Mouse (Mus musculus): ENCODE measurements around the gene Agtpbp1. TPM values are rescaled to one million over a fixed set of nuclear protein-coding genes. Genes with fewer than 3 reads are reported as not detected.

Agtpbp1 gene
- total RNA-seq, 2 experiments from 2014 or later: 353 to 356 TPM

DNA sequence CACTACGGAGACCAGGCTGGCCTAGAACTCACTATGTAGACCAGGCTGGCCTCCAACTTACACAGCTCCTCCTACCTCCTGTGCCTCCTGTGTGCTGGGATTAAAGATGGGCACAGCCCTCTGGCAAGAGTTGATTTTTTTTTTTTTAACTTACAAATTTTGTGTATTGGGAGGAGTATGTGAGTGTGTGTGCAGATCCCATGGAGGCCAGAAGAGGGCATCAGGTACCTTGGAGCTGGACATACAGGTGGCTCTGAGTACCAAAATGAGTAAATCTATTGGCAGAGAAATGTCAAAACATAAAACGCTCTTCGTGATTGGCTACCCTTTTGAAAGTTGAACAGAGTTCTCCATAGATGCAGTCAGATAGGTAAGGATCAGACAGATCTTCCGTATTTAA lies 4.1 kb downstream of the Agtpbp1 start:
- no peak for DNase-seq (ENCODE audit: low spot score in 2 of 2)

- peak; percentile 76 to 86 for DNase-seq (ENCODE audit: low spot score in 2 of 2)
Observed at GRCm38 (mm10) chr13:59572549-59572948, 12.5 kb downstream of the Agtpbp1 start.

DNA sequence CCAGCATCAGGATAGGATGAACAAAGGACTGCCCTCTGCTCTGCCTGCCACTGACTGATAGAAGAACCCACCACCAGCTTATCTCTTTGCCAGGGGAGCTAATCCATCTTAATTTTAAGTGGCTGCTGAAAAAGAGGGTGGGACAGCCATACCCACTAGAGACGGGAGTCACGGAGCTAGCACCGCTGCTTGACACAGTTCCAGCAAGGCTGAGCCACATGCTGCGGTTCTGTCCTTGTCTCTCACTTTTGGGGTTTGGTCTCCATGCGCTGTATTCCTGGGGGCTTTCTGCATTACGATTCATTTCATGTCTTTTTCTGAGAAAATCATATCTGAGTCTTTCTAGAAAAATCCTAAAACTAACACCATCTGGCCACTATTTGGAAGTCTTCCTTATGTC lies 13.9 kb downstream of the Agtpbp1 start:
- no peak for DNase-seq (ENCODE audit: low spot score in 2 of 2)

GRCm38 (mm10) chr13:59565945-59566520 lies 19.0 kb downstream of the Agtpbp1 start:
- no peak for DNase-seq (ENCODE audit: low spot score in 2 of 2)

GRCm38 (mm10) chr13:59564923-59565322 lies 20.1 kb downstream of the Agtpbp1 start:
- no peak for DNase-seq (ENCODE audit: low spot score in 2 of 2)

- DNase-seq (ENCODE audit: low spot score in 2 of 2): no peak
Observed at GRCm38 (mm10) chr13:59564505-59564904, 20.5 kb downstream of the Agtpbp1 start.

DNA sequence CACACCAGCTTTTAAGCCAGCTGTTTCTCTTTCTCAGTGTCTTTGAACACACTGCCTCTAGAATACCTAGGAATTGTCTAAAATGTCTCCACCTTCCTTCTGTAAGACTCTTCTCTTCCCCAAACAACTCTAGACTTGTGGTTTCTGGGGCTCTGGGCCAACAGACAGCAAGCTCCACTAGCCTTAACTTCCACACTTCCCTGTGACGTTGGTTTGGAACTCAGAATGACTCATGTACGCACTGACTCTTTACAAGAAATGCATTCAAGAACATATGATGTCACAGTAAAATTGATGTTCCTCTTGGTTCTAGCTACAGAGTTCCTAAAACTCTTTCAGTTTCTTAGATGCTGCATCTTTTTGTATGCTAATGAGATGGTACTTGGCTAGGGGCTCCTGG lies 22.6 kb downstream of the Agtpbp1 start:
- DNase-seq (ENCODE audit: low spot score in 2 of 2): no peak

GRCm38 (mm10) chr13:59558776-59559175 lies 26.3 kb downstream of the Agtpbp1 start:
- no peak for DNase-seq (ENCODE audit: low spot score in 2 of 2)

DNA sequence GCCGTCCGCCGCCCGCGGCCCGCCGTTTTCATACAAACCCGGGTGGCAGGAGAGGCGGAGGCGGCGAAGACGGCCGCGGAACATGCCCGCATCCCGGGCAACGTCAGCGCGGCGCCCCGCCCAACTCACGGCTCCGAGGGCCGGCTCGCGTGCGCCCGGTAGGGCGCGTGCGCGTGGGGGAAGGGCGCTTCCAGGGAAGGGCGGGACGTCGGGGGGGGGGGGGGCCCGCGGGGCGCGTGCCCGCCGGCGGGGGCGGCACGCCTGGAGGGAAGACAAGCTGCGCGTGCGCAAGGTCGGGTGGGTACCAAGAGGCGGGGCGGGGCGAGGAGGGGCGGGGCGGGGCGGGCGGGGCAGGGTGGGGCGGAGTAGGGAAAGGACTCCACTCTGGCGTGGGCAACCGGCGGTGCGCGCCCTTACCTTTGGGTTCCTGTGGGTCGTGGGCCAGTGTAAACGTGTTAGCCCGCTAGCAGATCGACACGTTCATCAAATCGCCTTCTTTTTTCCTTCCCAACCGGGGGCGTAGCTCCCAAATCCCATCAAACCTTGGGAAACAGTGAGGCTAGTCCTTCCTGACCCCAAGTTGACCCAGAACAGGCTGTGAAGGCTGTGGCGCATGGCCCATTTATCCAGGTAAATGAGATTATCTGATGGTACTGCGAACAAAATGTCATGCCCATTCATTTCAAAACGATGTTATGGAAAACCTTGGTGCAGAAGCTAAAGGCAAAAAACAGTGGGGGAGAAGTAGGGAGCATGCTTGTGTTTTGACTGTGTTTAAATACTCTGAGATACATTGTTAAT lies 27.6 kb downstream of the Agtpbp1 start:
- DNase-seq (ENCODE audit: low spot score in 2 of 2): peak; percentile 85 to 91

DNA sequence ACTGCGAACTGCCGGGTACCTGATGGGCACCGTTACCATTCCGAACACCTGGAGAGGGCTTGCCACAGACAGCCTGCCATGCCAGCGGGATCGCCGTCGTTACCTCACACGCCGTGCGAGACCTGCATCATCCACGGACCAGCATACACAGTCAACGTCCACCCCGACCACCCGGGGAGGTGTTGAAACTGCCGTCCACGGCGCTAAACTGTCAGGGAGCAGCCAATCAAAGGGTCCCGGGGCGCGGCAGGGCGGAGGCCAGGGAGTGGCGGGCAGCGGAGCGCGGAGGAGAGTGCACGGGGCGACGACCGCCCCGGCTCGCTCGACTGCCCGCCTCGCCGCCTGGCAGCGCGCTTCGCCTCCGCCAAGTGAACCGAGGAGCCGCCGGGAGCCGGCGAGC lies 28.4 kb downstream of the Agtpbp1 start:
- DNase-seq (ENCODE audit: low spot score in 2 of 2): peak in 1 of 2 experiments; percentile 41

DNA sequence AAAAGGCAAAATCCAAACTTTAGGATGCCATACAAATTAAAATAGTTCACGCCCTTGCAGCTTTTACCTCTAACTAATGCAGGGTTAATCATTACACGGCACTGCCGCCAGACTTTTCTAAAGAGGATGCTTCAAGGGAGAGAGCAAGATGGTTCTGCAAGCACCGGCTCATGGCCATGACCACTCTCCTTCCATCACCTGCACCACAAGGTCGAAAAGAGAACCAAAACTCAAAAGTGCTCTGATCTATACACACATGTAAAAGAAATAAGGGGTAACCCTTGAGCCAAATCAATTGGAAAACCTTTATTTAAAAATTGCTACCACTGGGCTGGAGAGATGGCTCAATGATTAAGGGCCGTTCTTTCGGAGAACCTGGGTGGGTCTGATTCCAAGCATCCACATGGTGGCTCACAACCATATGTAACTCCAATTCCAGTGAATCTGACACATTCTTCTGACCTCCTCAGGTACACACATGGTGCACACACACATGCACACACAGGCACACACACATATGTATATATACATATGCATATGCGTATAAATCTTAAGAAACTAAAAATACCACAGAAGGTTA lies 29.3 kb downstream of the Agtpbp1 start:
- DNase-seq (ENCODE audit: low spot score in 2 of 2): no peak

DNA sequence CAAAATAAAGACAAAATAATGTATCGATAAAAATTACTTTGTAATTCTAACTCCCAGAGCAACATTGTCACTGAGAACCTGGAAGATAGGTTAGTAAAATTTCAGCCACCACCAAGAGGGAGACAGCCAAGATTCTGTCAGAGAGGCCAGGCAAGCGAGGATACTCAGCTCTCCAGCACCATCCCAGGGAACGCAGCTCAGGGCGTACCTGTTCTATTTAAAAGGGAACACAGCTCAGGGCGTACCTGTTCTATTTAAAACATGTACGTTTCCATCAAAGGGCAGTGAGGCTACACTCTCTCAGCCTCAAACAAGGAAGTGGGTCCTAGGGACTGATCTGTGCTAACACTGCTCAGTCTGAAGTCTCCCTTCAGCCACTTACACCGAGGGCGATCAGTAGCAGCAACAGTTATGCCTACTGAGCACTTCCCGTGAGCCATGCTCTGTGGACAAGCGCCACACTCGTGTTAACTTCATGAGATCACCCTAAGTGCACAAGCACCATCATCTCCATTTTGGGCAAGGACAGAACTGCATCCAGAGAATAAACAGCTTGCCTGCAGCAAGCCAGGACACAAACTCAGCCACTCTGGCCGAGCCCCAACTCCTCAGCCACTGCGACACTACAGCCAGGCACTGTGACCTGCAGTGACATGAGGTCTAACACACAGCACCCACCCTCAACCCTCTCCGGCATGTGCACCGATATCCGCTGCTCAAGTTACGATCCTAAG lies 30.1 kb downstream of the Agtpbp1 start:
- DNase-seq (ENCODE audit: low spot score in 2 of 2): no peak

GRCm38 (mm10) chr13:59552751-59553150 lies 32.3 kb downstream of the Agtpbp1 start:
- DNase-seq (ENCODE audit: low spot score in 2 of 2): no peak

GRCm38 (mm10) chr13:59552286-59552685 lies 32.7 kb downstream of the Agtpbp1 start:
- no peak for DNase-seq (ENCODE audit: low spot score in 2 of 2)

DNA sequence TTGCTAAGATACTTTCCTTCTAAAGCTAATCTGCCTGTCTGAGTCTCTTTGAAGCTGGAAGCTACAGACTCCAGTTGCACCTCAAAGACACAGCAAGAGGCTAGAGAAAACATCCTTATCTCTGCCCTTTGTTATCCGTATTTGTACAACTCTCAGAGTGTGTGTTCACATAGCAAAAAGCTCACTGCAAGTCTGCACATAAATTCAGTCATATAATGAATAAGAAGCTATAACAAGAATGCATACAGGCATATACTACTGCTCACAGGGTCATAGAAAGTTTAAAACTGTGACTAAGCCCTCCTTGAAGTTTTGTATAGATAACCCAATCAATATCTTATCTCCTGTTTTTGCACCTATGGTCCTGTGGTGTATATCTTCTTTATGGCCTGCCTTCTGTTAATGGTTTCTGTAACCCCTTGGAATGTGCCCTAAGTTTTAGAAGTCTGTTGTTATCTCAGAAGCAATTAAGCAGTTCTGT lies 35.7 kb downstream of the Agtpbp1 start:
- no peak for DNase-seq (ENCODE audit: low spot score in 2 of 2)

DNA sequence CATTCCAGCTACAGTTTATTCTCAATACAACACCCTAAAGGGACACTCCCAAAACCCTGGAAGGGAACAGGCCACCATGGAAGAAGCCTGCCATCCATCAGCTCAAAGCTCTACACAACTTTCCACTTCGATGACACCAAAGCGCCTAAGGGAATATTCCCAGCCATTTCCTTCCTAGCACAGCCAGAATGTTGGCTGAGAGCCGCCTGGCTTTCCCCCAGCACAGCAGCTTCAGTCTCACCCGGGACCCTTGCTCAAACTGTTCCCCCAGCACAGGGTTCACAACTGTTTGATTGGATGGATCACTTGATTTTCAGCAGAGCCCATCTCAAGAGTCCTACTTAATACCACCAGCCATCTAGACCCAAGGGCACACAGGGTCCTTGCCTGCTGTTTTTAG lies 37.3 kb downstream of the Agtpbp1 start:
- DNase-seq (ENCODE audit: low spot score in 2 of 2): no peak

- DNase-seq (ENCODE audit: low spot score in 2 of 2): no peak
Observed at GRCm38 (mm10) chr13:59547091-59547490, 37.9 kb downstream of the Agtpbp1 start.

- DNase-seq (ENCODE audit: low spot score in 2 of 2): no peak
Observed at GRCm38 (mm10) chr13:59542411-59542810, 42.6 kb downstream of the Agtpbp1 start.

DNA sequence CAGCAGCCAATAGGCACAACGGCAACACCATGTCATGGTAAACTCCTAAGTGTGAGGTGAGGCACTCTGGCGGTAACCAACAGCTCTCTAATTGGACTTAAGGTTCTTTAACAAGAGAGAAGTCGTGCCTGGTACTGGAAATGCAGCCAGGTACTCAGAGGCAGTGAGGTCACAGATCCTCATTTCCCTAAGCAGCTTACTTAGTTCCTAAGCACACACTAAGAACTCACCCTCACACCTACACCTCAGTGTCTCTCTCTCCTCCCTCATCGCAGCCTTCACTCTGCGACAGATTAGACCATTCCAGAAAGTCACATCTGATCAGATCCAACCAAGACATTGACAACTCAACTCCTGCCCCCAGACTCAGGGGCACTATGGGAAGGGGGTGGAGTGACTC lies 45.0 kb downstream of the Agtpbp1 start:
- DNase-seq (ENCODE audit: low spot score in 2 of 2): no peak

- no peak for DNase-seq (ENCODE audit: low spot score in 2 of 2)
Observed at GRCm38 (mm10) chr13:59538661-59539060, 46.4 kb downstream of the Agtpbp1 start.

- DNase-seq (ENCODE audit: low spot score in 2 of 2): no peak
Observed at GRCm38 (mm10) chr13:59536631-59537030, 48.4 kb downstream of the Agtpbp1 start.

DNA sequence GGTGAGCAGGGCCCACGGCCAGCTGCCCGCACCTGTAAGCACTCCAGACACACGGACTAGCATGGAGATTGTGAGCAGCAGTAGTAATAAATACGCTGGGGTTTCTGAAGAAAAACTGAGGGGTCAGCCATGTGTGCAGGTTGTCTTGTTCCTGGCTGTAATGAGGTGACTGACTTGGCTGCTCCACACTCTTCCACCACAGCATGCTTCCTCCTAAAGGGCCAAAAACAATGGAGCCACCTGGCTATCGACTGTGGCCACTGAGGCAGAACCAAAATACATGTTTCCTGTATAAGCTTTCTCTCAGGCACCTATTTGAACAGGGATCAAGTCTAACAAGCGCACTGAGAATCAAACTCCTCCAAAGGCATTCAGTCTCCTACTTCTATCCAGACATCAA lies 49.3 kb downstream of the Agtpbp1 start:
- no peak for DNase-seq (ENCODE audit: low spot score in 2 of 2)
